Mouse (Mus musculus) kidney, embryonic 14.5 days (tissue): Measurements from ENCODE around the gene Hsd17b3. TPM values are rescaled to one million over a fixed set of nuclear protein-coding genes. Genes with fewer than 3 reads are reported as not detected.
A peak's percentile ranks its signal among the peaks of the same experiment; 100 is the strongest.

Source experiments
- ATAC-seq: fragments of 200-750 bp; cut with Nextera tagmentation; 2 replicates; pipeline ENCODE4 v1.8.0; 2017; ENCODE audit warnings: moderate number of reproducible peaks, mild to moderate bottlenecking, moderate TSS enrichment, moderate library complexity; ENCODE audit not compliant: low FRiP score, low TSS enrichment
- H3K27ac ChIP-seq: fragments of 300-500 bp; sonication (generic); 2 replicates; pipeline ENCODE4 v1.5.1; 2014; ENCODE audit warnings: low read depth, mild to moderate bottlenecking, low read length, moderate library complexity, mixed read lengths
- H3K27me3 ChIP-seq: fragments of 300-500 bp; sonication (generic); 2 replicates; pipeline ENCODE4 v1.6.1; 2014; ENCODE audit warnings: mild to moderate bottlenecking, low read length; ENCODE audit not compliant: control insufficient read depth, insufficient read depth
- H3K36me3 ChIP-seq: fragments of 300-500 bp; sonication (generic); 2 replicates; pipeline ENCODE4 v1.6.1; 2014; ENCODE audit warnings: low read length, mixed read lengths; ENCODE audit not compliant: control insufficient read depth, insufficient read depth
- H3K4me1 ChIP-seq: fragments of 300-500 bp; sonication (generic); 2 replicates; pipeline ENCODE4 v1.6.1; 2014; ENCODE audit warnings: low read length, mixed read lengths; ENCODE audit not compliant: control insufficient read depth, insufficient read depth
- H3K4me2 ChIP-seq: fragments of 300-500 bp; sonication (generic); replicated peaks from 2 replicates; pipeline ENCODE4 v1.6.1; 2014; ENCODE audit warnings: low read depth, mild to moderate bottlenecking, low read length
- H3K4me3 ChIP-seq: fragments of 300-500 bp; sonication (generic); 2 replicates; pipeline ENCODE4 v1.5.1; 2014; ENCODE audit warnings: mild to moderate bottlenecking, low read length
- H3K9ac ChIP-seq: fragments of 300-500 bp; sonication (generic); 2 replicates; pipeline ENCODE4 v1.6.1; 2014; ENCODE audit warnings: low read depth, mild to moderate bottlenecking, low read length, moderate library complexity
- H3K9me3 ChIP-seq: fragments of 300-500 bp; sonication (generic); 2 replicates; pipeline ENCODE4 v1.6.1; 2016; ENCODE audit warnings: low read length; ENCODE audit not compliant: control insufficient read depth
- WGBS: fragments of 180-500 bp; shearing (Covaris S2); extraction: QIAGEN DNeasy Blood & Tissue Kit; methylation state at CpG from one replicate; pipeline ENCODE4 v1.1.7; 2014; 5-methylcytosine and 5-hydroxymethylcytosine counted together
- polyA plus RNA-seq: library from polyadenylated mRNA; unstranded; fragments of >200 nt; fragmentation: Nextera tagmentation; extraction: Ambion mirVana; gene quantifications from 2 replicates; pipeline ENCODE4 v1.2.1, GENCODE M21; 2014

Hsd17b3 gene
- polyA plus RNA-seq, 1 experiment from 2014 or later: not detected

DNA sequence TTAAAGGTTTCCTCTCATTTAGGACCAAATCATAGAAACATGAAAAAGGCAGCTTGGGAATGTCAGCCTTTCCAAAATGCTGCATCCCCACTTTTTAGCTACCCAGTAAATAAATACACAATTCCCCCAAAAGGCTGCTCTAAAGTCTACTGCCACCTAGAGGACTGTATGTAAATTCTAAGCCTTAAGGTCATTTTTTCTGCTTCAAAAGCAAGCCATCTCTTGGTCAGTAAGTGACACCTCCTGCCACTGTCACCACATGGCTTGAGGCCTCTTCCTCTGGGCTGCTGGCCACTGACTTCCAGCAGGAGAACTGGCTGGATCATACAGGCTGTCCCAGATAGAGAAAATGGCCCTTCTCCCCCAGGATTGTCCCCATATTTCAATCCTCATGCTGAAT lies 50.9 kb downstream of the Hsd17b3 start:
- Histone ChIP-seq H3K27ac (no peak overlapping the region), H3K4me3 (no peak overlapping the region), H3K36me3 (no peaks in the 10 kb centered on the region), H3K27me3 (no peaks in the 10 kb centered on the region), H3K9me3 (no peaks in the 10 kb centered on the region), H3K9ac (no peak overlapping the region), H3K4me2 (no peak overlapping the region), H3K4me1 (peaks cover 7% of the 10 kb centered on the region)
- ATAC-seq: no peak

GRCm38 (mm10) chr13:64036079-64037011 lies 52.7 kb downstream of the Hsd17b3 start:
- Histone ChIP-seq H3K9me3 (no peaks in the 10 kb centered on the region), H3K4me3 (no peak overlapping the region), H3K27me3 (no peaks in the 10 kb centered on the region), H3K9ac (no peak overlapping the region), H3K36me3 (no peaks in the 10 kb centered on the region), H3K27ac (no peak overlapping the region), H3K4me2 (no peak overlapping the region), H3K4me1 (peaks cover 7% of the 10 kb centered on the region)
- WGBS: 24% methylated on average over 13 of the region's 13 CpGs
- peak; percentile 89 for ATAC-seq

DNA sequence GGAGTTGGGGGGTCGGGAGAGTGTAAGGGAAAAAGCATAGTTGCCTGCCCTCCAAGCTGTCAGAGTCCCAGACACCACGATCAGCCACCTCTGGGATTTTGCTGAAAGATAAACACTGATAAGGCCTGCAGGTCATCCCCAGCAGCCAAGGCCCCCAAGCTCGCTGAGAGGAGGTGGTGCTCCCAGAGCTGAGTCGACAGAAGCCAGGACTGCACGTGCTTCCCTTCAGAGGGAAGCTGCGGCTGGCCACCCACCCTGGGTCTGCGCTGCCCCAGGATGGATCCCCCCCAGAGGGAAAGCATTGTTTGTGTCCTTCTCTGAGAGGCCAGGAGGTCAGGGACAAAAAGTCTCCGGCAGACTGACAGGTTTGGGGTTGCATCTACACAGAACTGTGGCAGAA lies 54.0 kb downstream of the Hsd17b3 start:
- Histone ChIP-seq H3K9me3 (no peaks in the 10 kb centered on the region), H3K9ac (no peak overlapping the region), H3K36me3 (no peaks in the 10 kb centered on the region), H3K4me2 (no peak overlapping the region), H3K4me3 (no peak overlapping the region), H3K27me3 (no peaks in the 10 kb centered on the region), H3K27ac (no peak overlapping the region), H3K4me1 (peaks cover 7% of the 10 kb centered on the region)
- 21% methylated on average over 8 of the region's 8 CpGs for WGBS
- ATAC-seq: no peak

DNA sequence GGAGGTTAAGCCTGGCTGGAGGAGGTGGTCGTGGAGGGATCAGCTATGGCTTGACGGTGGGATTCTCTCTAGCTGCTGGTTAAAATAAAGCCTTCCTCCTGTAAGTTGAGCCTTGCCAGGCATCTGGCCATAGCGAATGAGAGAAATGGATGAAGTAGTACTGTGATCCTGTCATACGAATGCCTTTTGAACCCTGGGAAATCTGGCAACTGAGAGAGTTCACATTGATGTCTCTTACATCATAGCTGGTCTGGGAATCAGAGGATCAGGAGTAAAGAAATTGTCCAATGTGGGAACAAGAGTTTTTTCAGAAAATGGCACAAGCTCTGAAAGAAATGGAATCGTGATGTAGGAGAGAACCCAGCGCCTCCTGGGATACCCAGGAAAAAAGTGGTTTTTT lies 55.1 kb downstream of the Hsd17b3 start:
- 86% methylated on average over 6 of the region's 6 CpGs for WGBS
- no peak overlapping the region for H3K9ac ChIP-seq
- no peak for ATAC-seq
- no peaks in the 10 kb centered on the region for H3K27me3 ChIP-seq
- H3K4me1 ChIP-seq: peaks cover 7% of the 10 kb centered on the region
- H3K36me3 ChIP-seq: no peaks in the 10 kb centered on the region
- H3K4me3 ChIP-seq: no peak overlapping the region
- no peaks in the 10 kb centered on the region for H3K9me3 ChIP-seq
- no peak overlapping the region for H3K4me2 ChIP-seq
- no peak overlapping the region for H3K27ac ChIP-seq

DNA sequence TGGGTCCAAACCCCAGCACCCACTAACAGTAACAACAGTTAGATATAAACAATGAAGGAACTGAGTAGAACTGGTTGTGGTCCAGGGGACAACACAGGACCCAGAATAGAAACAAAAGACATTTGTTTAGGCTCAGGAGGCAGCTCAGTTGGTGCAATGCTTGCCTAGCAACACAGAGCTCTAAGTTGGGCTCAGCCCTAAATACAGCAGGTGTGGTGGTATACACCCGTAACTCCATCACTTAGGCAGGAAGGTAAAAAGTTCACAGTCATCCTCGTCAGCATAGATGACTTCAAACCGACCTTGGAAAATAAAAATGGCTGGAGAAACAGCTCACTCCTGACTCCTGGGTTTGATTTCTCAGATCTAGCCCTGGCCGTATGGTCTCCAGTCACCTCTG lies 55.8 kb downstream of the Hsd17b3 start:
- no peaks in the 10 kb centered on the region for H3K36me3 ChIP-seq
- no peak overlapping the region for H3K27ac ChIP-seq
- H3K4me3 ChIP-seq: no peak overlapping the region
- peaks cover 5% of the 10 kb centered on the region for H3K4me1 ChIP-seq
- no peaks in the 10 kb centered on the region for H3K9me3 ChIP-seq
- ATAC-seq: no peak
- no peaks in the 10 kb centered on the region for H3K27me3 ChIP-seq
- WGBS: 79% methylated on average over 4 of the region's 4 CpGs
- H3K9ac ChIP-seq: no peak overlapping the region
- no peak overlapping the region for H3K4me2 ChIP-seq

GRCm38 (mm10) chr13:64031254-64031653 lies 57.8 kb downstream of the Hsd17b3 start:
- H3K27me3 ChIP-seq: no peaks in the 10 kb centered on the region
- no peak overlapping the region for H3K4me2 ChIP-seq
- H3K9ac ChIP-seq: no peak overlapping the region
- no peaks in the 10 kb centered on the region for H3K9me3 ChIP-seq
- no peaks in the 10 kb centered on the region for H3K36me3 ChIP-seq
- H3K4me1 ChIP-seq: peaks cover 4% of the 10 kb centered on the region; the same call in 1 of the 2 replicates
- no peak overlapping the region for H3K4me3 ChIP-seq
- no peak overlapping the region for H3K27ac ChIP-seq
- no peak for ATAC-seq
- 69% methylated on average over 4 of the region's 4 CpGs for WGBS

DNA sequence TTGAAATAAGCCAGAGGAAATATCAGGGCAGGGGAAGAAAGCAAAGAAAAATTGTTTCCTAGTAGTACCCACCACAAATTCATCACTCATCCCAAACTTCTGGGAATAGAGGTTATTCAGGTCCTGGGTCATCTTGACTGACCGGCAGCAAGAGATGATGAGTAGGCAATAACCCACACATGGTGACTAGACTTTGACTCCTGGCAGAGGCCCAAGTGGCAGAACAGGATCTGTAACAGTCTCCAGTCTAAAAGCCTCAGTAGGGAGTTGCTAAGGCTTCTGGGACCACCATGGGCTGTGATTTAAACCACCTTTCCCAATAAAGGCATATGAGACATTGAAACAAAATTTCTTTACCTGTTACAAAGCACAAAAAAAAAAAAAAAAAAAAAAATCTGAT lies 58.2 kb downstream of the Hsd17b3 start:
- Histone ChIP-seq H3K27ac (no peak overlapping the region), H3K4me3 (no peak overlapping the region), H3K27me3 (no peaks in the 10 kb centered on the region), H3K4me2 (no peak overlapping the region), H3K36me3 (no peaks in the 10 kb centered on the region), H3K4me1 (peaks cover 4% of the 10 kb centered on the region; the same call in 1 of the 2 replicates), H3K9me3 (no peaks in the 10 kb centered on the region), H3K9ac (no peak overlapping the region)
- ATAC-seq: no peak
- WGBS: 17% methylated on average over 1 of the region's 1 CpGs

GRCm38 (mm10) chr13:64024803-64025202 lies 64.2 kb downstream of the Hsd17b3 start:
- Histone ChIP-seq H3K27me3 (no peaks in the 10 kb centered on the region), H3K9me3 (no peaks in the 10 kb centered on the region), H3K27ac (no peak overlapping the region), H3K4me1 (peaks cover 23% of the 10 kb centered on the region; the same call in 1 of the 2 replicates), H3K4me2 (no peak overlapping the region), H3K36me3 (no peaks in the 10 kb centered on the region), H3K4me3 (no peak overlapping the region), H3K9ac (no peak overlapping the region)
- peak; percentile 32; the same call in 1 of the 2 replicates for ATAC-seq
- 31% methylated on average over 4 of the region's 4 CpGs for WGBS

DNA sequence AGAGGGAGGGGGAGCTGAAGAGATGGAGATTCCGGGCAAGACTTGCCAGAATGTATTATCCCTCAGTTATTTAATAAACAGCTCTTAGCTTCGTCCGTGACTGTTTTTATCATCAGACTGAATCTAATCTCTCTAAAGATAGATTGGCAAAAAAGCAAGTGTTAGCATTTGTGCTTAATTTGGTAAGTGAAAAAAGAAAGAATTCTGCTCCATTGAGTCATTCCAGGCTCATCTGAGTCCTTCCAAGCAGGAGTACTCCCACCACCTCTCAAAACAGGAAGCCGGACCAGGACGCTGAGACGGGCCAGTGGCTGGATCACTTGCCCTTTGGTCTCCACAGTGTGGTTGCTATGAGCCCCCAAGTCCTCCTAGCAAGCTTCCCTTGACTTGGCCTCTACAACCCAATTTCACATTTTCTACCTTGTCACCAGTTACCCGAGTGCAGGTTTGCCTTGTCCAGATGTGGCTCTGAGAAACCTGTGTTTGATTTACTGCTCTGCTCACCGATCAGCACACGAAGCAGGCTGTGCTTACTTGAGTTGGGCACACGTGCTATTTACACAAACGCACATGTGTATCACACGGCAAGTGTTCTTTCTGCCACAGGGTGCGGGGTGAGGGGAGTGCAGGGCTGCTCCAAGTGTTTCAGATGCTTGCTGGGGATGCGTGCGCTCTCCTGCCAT lies 66.1 kb downstream of the Hsd17b3 start:
- no peaks in the 10 kb centered on the region for H3K9me3 ChIP-seq
- no peaks in the 10 kb centered on the region for H3K36me3 ChIP-seq
- no peak overlapping the region for H3K9ac ChIP-seq
- H3K27ac ChIP-seq: no peak overlapping the region
- H3K4me1 ChIP-seq: peaks cover 23% of the 10 kb centered on the region; the same call in 1 of the 2 replicates
- no peak overlapping the region for H3K4me3 ChIP-seq
- no peak overlapping the region for H3K4me2 ChIP-seq
- WGBS: 58% methylated on average over 15 of the region's 15 CpGs
- no peak for ATAC-seq
- H3K27me3 ChIP-seq: no peaks in the 10 kb centered on the region
